Mouse (Mus musculus) ES-Bruce4 (cell line): Measurements from ENCODE around the gene Twf1. TPM values are rescaled to one million over a fixed set of nuclear protein-coding genes. Genes with fewer than 3 reads are reported as not detected.

Experiments
- H3K27ac ChIP-seq: 2 replicates; pipeline ENCODE4 v1.5.1; 2012; ENCODE audit warnings: low read length, inconsistent platforms; ENCODE audit not compliant: insufficient read depth
- H3K27me3 ChIP-seq: 2 replicates; pipeline ENCODE4 v1.6.1; 2012; ENCODE audit warnings: mild to moderate bottlenecking, low read length, inconsistent platforms; ENCODE audit not compliant: control insufficient read depth, poor library complexity, insufficient read depth, severe bottlenecking
- H3K36me3 ChIP-seq: 2 replicates; pipeline ENCODE4 v1.6.1; 2012; ENCODE audit warnings: inconsistent platforms, mild to moderate bottlenecking, low read length, moderate library complexity; ENCODE audit not compliant: control insufficient read depth, poor library complexity, insufficient read depth, severe bottlenecking
- H3K4me1 ChIP-seq: one replicate; pipeline ENCODE4 v1.8.1; 2011; ENCODE audit warnings: low read length; ENCODE audit not compliant: control insufficient read depth, insufficient read depth
- H3K4me3 ChIP-seq: 2 replicates; pipeline ENCODE4 v1.5.1; 2011; ENCODE audit warnings: low read depth, mild to moderate bottlenecking, low read length
- H3K9ac ChIP-seq: 2 replicates; pipeline ENCODE4 v1.6.1; 2012; ENCODE audit warnings: low read depth, mild to moderate bottlenecking, inconsistent platforms; ENCODE audit not compliant: poor library complexity, severe bottlenecking
- H3K9me3 ChIP-seq: replicated peaks from 2 replicates; pipeline ENCODE4 v1.6.1; 2012; ENCODE audit warnings: mild to moderate bottlenecking, low read length, inconsistent platforms; ENCODE audit not compliant: control insufficient read depth, poor library complexity, insufficient read depth, severe bottlenecking
- CTCF ChIP-seq: IDR thresholded peaks from one replicate; pipeline ENCODE4 v1.8.1; 2011; ENCODE audit warnings: low read depth, low read length
- EP300 ChIP-seq: IDR thresholded peaks from 2 replicates; pipeline ENCODE4 v1.6.1; 2011; ENCODE audit warnings: low read depth, low read length; ENCODE audit not compliant: insufficient read depth
- POLR2A ChIP-seq: IDR thresholded peaks from one replicate; pipeline ENCODE4 v1.8.1; 2011; ENCODE audit warnings: low read length; ENCODE audit not compliant: insufficient read depth
- polyA plus RNA-seq: library from polyadenylated mRNA; stranded (reverse); fragments of >200 nt; gene quantifications from 2 replicates; pipeline ENCODE4 v1.2.4, GENCODE M21; 2011; ENCODE audit warnings: low read depth; ENCODE audit not compliant: missing spikeins, insufficient read depth, insufficient read length

Gene Twf1
- polyA plus RNA-seq, 1 experiment, result 92.3 TPM

DNA sequence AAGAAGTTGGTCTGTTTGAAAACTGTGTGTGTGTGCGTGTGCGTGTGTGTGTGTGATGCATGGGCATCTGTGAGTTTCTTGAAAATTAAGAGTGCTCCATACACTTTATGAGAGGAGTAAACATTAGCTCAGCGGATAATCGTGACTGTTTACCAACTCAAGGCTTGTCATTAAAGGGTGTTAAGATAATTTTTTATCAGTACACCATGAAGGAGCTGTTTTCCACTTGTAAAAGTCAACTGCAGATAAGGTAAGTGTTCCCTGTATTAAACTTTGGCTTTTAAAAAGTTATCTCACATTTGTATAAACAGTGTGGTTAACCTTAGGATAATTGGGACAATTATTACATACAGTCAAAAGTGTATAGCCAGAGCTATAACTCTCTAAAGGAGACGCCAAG lies 57.4 kb downstream of the Twf1 start:
- H3K9ac ChIP-seq, result no peak overlapping the region
- H3K27me3 ChIP-seq, result no peaks in the 10 kb centered on the region
- no peak overlapping the region for H3K4me3 ChIP-seq
- no peaks in the 10 kb centered on the region for H3K9me3 ChIP-seq
- H3K4me1 ChIP-seq, result no peaks in the 10 kb centered on the region
- H3K27ac ChIP-seq, result no peak overlapping the region
- no peak for TF ChIP-seq POLR2A
- TF ChIP-seq EP300, result no peak
- TF ChIP-seq CTCF, result no peak
- H3K36me3 ChIP-seq, result no peaks in the 10 kb centered on the region; the same call in 1 of the 2 replicates

DNA sequence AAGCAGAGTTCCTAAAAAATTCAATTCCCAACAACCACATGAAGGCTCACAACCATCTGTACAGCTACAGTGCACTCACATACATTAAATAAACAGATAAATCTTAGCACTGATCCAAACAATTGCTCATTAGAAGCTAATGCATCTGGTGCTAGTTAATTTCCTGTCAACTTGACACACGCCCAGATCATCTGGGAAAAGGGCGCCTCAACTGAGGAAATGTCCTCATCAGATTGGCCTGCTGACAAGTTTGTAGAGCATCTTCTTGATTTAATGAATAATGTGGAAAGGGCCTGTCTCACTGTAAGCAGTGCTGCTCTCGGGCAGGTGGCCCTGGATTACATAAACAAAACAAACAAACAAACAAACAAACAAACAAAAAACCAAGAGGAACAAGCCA lies 59.2 kb downstream of the Twf1 start:
- Histone ChIP-seq H3K9ac (no peak overlapping the region), H3K36me3 (no peaks in the 10 kb centered on the region; the same call in 1 of the 2 replicates), H3K4me1 (no peaks in the 10 kb centered on the region), H3K9me3 (no peaks in the 10 kb centered on the region), H3K27ac (no peak overlapping the region), H3K4me3 (no peak overlapping the region), H3K27me3 (no peaks in the 10 kb centered on the region)
- TF ChIP-seq CTCF, result no peak
- TF ChIP-seq EP300, result no peak
- TF ChIP-seq POLR2A, result no peak

Other genes with a start within 250 kb of the Twf1 start
- 0.21 and 0.42 TPM in 2 replicates for gene Adamts20, start 124.5 kb downstream of the Twf1 start, polyA plus RNA-seq
- 4.5 and 7.3 TPM in 2 replicates for gene Pus7l, start 46.3 kb downstream of the Twf1 start, polyA plus RNA-seq
- gene Irak4, start 46.2 kb downstream of the Twf1 start, polyA plus RNA-seq, result 1.8 and 2.4 TPM in 2 replicates
- gene Tmem117, start 39.3 kb upstream of the Twf1 start, polyA plus RNA-seq, result 0.49 and 1.2 TPM in 2 replicates